In the genomic region with DNA sequence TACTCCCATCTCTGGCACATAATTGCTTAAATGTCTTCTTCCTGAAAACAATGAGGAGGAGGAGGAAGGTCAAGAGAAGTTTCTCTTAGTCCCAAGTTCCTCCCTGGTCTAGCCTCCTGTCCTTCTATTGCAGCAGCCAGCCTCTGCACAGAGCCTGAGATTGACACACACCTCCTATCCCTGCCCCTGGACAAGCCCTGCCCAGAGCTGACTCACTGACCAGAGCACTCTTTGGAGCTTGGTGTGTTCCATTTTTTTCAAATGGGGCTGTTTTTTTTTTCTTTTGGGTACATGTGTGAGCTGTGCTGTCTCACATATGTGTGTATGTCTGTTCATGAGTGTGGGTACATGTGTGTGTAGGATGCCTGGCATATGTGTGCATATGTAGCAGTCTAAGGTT, we compare ENCODE assay signal across 22 mouse cellular contexts. TPM values are rescaled to one million over a fixed set of nuclear protein-coding genes. Genes with fewer than 3 reads are reported as not detected.
DNase-seq lines count a peak whose midpoint lies in the region; ATAC-seq and TF ChIP-seq lines count a peak whose summit lies in the region.
"Had no signal": no experiment of that assay in that cellular context is flagged by ENCODE, and none has a peak within 500 bp of the region (broad histone marks: within the 10 kb centered on the region; RNA-seq: fewer than 3 reads in every experiment).

No protein-coding gene starts in this region.

- no peak for TF ChIP-seq CTCF in lung, postnatal 0 days (IDR thresholded peaks at IDR 0.05)

- no peak overlapping the region for H3K9ac ChIP-seq in lung, postnatal 0 days (replicated peaks; ENCODE audit: low read depth)
- H3K9ac ChIP-seq: embryonic facial prominence, embryonic 12.5 days; forebrain, embryonic 13.5 days; forebrain, embryonic 15.5 days; forebrain, postnatal 0 days had no signal

- no peak overlapping the region for H3K4me3 ChIP-seq in myocyte
- no peak overlapping the region for H3K4me3 ChIP-seq in lung, postnatal 0 days (ENCODE audit: low read depth, low read length)
- H3K4me3 ChIP-seq: embryonic facial prominence, embryonic 10.5 days; embryonic facial prominence, embryonic 12.5 days; forebrain, embryonic 13.5 days; forebrain, embryonic 15.5 days had no signal

- no peaks in the 10 kb centered on the region for H3K4me1 ChIP-seq in lung, postnatal 0 days (ENCODE audit: insufficient read depth, low read depth, low read length)
- H3K4me1 ChIP-seq: embryonic facial prominence, embryonic 10.5 days; embryonic facial prominence, embryonic 12.5 days; forebrain, embryonic 13.5 days; forebrain, embryonic 15.5 days had no signal

- no peaks in the 10 kb centered on the region for H3K36me3 ChIP-seq in myocyte (ENCODE audit: control insufficient read depth, insufficient read depth)
- H3K36me3 ChIP-seq in lung, postnatal 0 days (ENCODE audit: insufficient read depth, low read length) = no peaks in the 10 kb centered on the region
- H3K36me3 ChIP-seq: embryonic facial prominence, embryonic 10.5 days; embryonic facial prominence, embryonic 12.5 days; forebrain, embryonic 15.5 days; G1E had no signal

- no peak for TF ChIP-seq EP300 in lung, postnatal 0 days (IDR thresholded peaks at IDR 0.05)

- no peaks in the 10 kb centered on the region for H3K9me3 ChIP-seq in lung, postnatal 0 days (ENCODE audit: low read length)
- H3K9me3 ChIP-seq: embryonic facial prominence, embryonic 12.5 days; G1E had no signal

- H3K79me2 ChIP-seq in myocyte (ENCODE audit: control insufficient read depth, insufficient read depth) = no peaks in the 10 kb centered on the region

- TF ChIP-seq POLR2A in myocyte (IDR thresholded peaks at IDR 0.05; ENCODE audit: insufficient read length, low read depth) = no peak

- peak; percentile 22 for DNase-seq in testis, postnatal 10 days (ENCODE audit: low spot score)
- DNase-seq in testis, postnatal 14 days (ENCODE audit: low spot score) = no peak
- DNase-seq in 3T3-L1 (ENCODE audit: low read depth, low spot score) = peak; percentile 79
- no peak for DNase-seq in adrenal gland, adult 8-10 months
- no peak for DNase-seq in lung, postnatal 0 days (ENCODE audit: low spot score)
- DNase-seq: adrenal gland, postnatal 10 days; adrenal gland, postnatal 25 days; cerebellum, adult 11-12 months; cerebellum, adult 2 months; cerebellum, adult 9-10 months; cerebellum, postnatal 10 days; cerebellum, postnatal 25 days; forebrain, postnatal 0 days had no signal

- peak overlapping the region; percentile 43 for H3K4me2 ChIP-seq in myocyte (ENCODE audit: low read depth)
- H3K4me2 ChIP-seq in lung, postnatal 0 days (replicated peaks; ENCODE audit: low read depth, low read length) = no peak overlapping the region
- H3K4me2 ChIP-seq: embryonic facial prominence, embryonic 12.5 days; forebrain, embryonic 13.5 days; forebrain, embryonic 15.5 days had no signal

- no peak overlapping the region for H3K27ac ChIP-seq in lung, postnatal 0 days (ENCODE audit: low read length)
- H3K27ac ChIP-seq: embryonic facial prominence, embryonic 10.5 days; embryonic facial prominence, embryonic 12.5 days; forebrain, embryonic 13.5 days; forebrain, embryonic 15.5 days had no signal

- no peaks in the 10 kb centered on the region for H3K27me3 ChIP-seq in myocyte (ENCODE audit: control insufficient read depth, insufficient read depth, insufficient read length)
- H3K27me3 ChIP-seq in lung, postnatal 0 days (replicated peaks; ENCODE audit: insufficient read depth, low read length) = no peaks in the 10 kb centered on the region
- H3K27me3 ChIP-seq: embryonic facial prominence, embryonic 12.5 days; forebrain, embryonic 13.5 days; forebrain, embryonic 15.5 days had no signal

- ATAC-seq in lung, postnatal 0 days = no peak
- ATAC-seq: activated CD4-positive, CD25-positive, alpha-beta regulatory T cell, adult 4 months; CD4-positive, CD25-positive, alpha-beta regulatory T cell, adult 4 months; forebrain, embryonic 13.5 days; forebrain, embryonic 15.5 days; forebrain, postnatal 0 days; Patski had no signal

- H3ac ChIP-seq in myocyte (ENCODE audit: control insufficient read depth, insufficient read length) = no peak overlapping the region

TF ChIP-seq in myocyte, 11 proteins besides CTCF, POLR2A, EP300 and RAD21:
- TF ChIP-seq TCF3 (IDR thresholded peaks at IDR 0.05; ENCODE audit: insufficient read length, low read depth) (no peak), SRF (IDR thresholded peaks at IDR 0.05; ENCODE audit: control insufficient read depth, insufficient read length, low read depth) (no peak), CEBPB (IDR thresholded peaks at IDR 0.05; ENCODE audit: insufficient read depth, poor library complexity, severe bottlenecking) (no peak), USF1 (IDR thresholded peaks at IDR 0.05; ENCODE audit: low read depth) (no peak), POLR2AphosphoS2 (IDR thresholded peaks at IDR 0.05; ENCODE audit: insufficient read length, low read depth) (no peak)

RNA-seq across cellular contexts. Expression of a gene that starts 53.5 kb away (rescaled TPM):
- polyA plus RNA-seq in myocyte (2012; fragmentation: generic; extraction: Trizol) = 15.8 TPM
- total RNA-seq in adrenal gland, adult 8-10 months (2022) = 10 to 100 TPM; 23.4 to 33.2 (median 27.0) TPM
- 14.9 and 15.4 TPM in 2 replicates for polyA plus RNA-seq in lung, postnatal 0 days (2015; fragmentation: Nextera tagmentation; extraction: Ambion mirVana)

Comparison
In these comparisons a context has a peak if more than half of its experiments do, and no peak if none do; other contexts are left out.
1. DNase-seq: peak in testis, postnatal 10 days (single experiment) and 3T3-L1 (single experiment); none in testis, postnatal 14 days (single experiment), adrenal gland, adult 8-10 months (single experiment) and lung, postnatal 0 days (single experiment).